Mouse (Mus musculus) thymus, adult 2 months (tissue): ENCODE results near the gene Gal3st2. TPM values are rescaled to one million over a fixed set of nuclear protein-coding genes. Genes with fewer than 3 reads are reported as not detected.
"Not testable (repeated sequence)": the region's sequence is repeated elsewhere in the genome, so short reads cannot be mapped to it uniquely, and the experiment has no call there.

Source experiments
- DNase-seq: peaks from one replicate; pipeline ENCODE4 v3.0.0; 2021
- H3K27ac ChIP-seq: fragments of 200-500 bp; 2 replicates; pipeline ENCODE4 v1.5.1; 2012; ENCODE audit warnings: low read length, control low read depth; ENCODE audit not compliant: control insufficient read depth, insufficient read depth
- H3K27me3 ChIP-seq: fragments of 200-500 bp; 2 replicates; pipeline ENCODE4 v1.6.1; 2012; ENCODE audit warnings: mild to moderate bottlenecking, low read length, moderate library complexity, mixed read lengths; ENCODE audit not compliant: control insufficient read depth, insufficient read depth
- H3K36me3 ChIP-seq: fragments of 200-500 bp; 2 replicates; pipeline ENCODE4 v1.6.1; 2012; ENCODE audit warnings: mild to moderate bottlenecking, low read length, moderate library complexity; ENCODE audit not compliant: control insufficient read depth, insufficient read depth
- H3K4me1 ChIP-seq: fragments of 200-500 bp; replicated peaks from 2 replicates; pipeline ENCODE4 v1.6.1; 2012; ENCODE audit warnings: low read length; ENCODE audit not compliant: control insufficient read depth, insufficient read depth
- H3K4me3 ChIP-seq: fragments of 200-500 bp; 2 replicates; pipeline ENCODE4 v1.5.1; 2012; ENCODE audit warnings: mild to moderate bottlenecking, low read length, control low read depth, moderate library complexity; ENCODE audit not compliant: control insufficient read depth, insufficient read depth
- CTCF ChIP-seq: fragments of 200-500 bp; IDR thresholded peaks from 2 replicates; pipeline ENCODE4 v1.5.1; 2012; ENCODE audit warnings: mild to moderate bottlenecking, control low read depth, low read length, moderate library complexity, borderline replicate concordance; ENCODE audit not compliant: control insufficient read depth, poor library complexity, insufficient read depth; ENCODE audit errors: extremely low read depth
- POLR2A ChIP-seq: fragments of 200-500 bp; IDR thresholded peaks from 2 replicates; pipeline ENCODE4 v1.6.1; 2012; ENCODE audit warnings: mild to moderate bottlenecking, low read length, control low read depth, moderate library complexity; ENCODE audit not compliant: control insufficient read depth, poor library complexity, insufficient read depth; ENCODE audit errors: extremely low read depth
- WGBS: fragments of 180-500 bp; shearing (Covaris S2); methylation state at CpG from one replicate; pipeline ENCODE4 v1.1.7; 2018; 5-methylcytosine and 5-hydroxymethylcytosine counted together
- polyA plus RNA-seq: library from polyadenylated mRNA; depleted of rRNA; stranded (reverse); fragments of >200 nt; gene quantifications from 2 replicates; pipeline ENCODE4 v1.2.3, GENCODE M21; 2012

Gal3st2 gene
- polyA plus RNA-seq, 1 experiment, result 2.6 TPM

DNA sequence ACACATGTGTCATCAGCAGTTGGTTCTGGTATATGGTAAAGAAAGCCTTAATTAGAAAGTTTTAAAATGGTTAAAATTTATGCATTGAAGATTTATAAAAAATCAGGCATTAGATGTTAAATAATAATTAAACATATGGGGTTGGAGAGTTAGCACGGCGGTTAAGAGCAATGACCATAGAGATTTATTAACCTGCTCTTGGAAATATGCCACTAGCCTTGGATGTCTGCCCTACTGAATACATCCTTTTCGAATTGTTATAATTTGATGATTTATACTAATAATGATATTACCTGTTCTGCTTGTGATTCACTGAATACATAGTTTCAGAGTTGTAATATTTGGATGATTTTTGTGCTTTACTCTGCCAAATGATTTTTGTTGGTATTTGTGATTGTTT lies 3.1 kb upstream of the Gal3st2 start:
- H3K27ac ChIP-seq, result no peak overlapping the region
- no peak for TF ChIP-seq CTCF
- TF ChIP-seq POLR2A, result no peak
- no peaks in the 10 kb centered on the region for H3K4me1 ChIP-seq
- no peak for DNase-seq
- no peaks in the 10 kb centered on the region for H3K36me3 ChIP-seq
- no peak overlapping the region for H3K4me3 ChIP-seq
- WGBS, result 92% methylated on average over 3 of the region's 3 CpGs
- no peaks in the 10 kb centered on the region for H3K27me3 ChIP-seq

DNA sequence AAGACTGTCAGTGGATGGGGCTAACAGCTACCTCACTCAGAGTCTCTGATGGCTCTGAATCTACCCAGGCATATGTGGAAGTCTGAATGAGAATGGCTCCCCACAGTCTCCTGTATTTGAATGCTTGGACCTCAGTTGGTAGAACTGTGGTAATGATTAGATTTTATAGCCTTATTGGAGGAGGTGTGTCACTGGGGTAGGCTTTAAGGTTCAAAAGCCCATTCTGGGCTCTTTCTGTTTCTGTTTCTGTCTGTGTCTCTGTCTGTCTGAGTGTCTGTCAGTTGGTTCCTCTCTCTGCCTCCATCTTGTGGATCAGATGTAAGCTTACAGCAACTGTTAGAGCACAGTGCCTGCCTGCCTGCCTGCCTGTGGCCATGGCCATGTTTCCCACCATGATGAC lies 1.5 kb upstream of the Gal3st2 start:
- no peak overlapping the region for H3K4me3 ChIP-seq
- no peak for DNase-seq
- no peaks in the 10 kb centered on the region for H3K4me1 ChIP-seq
- H3K27ac ChIP-seq, result no peak overlapping the region
- TF ChIP-seq CTCF (no peak), POLR2A (no peak)
- no peaks in the 10 kb centered on the region for H3K27me3 ChIP-seq
- H3K36me3 ChIP-seq, result no peaks in the 10 kb centered on the region

DNA sequence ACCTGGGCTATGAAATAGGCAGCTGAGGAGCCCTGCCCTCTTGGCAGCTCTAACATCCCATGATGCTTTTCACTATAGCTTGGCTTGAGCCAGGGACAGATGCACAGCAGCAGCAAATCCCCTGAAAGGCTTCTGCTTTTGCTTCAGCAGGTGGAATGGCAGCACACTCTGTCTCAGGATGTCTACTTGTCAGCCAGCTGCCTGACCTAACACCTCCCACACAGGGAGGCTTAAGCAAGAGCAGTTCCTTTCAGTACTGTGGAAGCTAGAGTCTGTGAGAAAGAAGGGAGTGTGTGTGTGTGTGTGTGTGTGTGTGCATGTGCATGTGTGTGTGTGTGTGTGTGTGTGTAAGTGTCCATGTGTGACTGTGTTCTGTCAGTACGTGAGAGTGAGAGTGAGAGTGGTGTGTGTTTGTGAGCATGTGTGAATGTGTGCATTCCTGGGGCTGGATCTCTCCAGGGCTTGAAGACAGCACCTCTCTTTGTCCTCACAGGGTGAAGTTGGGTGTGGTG lies 10.5 kb downstream of the Gal3st2 start:
- H3K4me3 ChIP-seq, H3K27ac ChIP-seq, DNase-seq, H3K4me1 ChIP-seq, H3K27me3 ChIP-seq, H3K36me3 ChIP-seq: not testable (repeated sequence)
- WGBS, result 63% methylated on average over 1 of the region's 1 CpGs

DNA sequence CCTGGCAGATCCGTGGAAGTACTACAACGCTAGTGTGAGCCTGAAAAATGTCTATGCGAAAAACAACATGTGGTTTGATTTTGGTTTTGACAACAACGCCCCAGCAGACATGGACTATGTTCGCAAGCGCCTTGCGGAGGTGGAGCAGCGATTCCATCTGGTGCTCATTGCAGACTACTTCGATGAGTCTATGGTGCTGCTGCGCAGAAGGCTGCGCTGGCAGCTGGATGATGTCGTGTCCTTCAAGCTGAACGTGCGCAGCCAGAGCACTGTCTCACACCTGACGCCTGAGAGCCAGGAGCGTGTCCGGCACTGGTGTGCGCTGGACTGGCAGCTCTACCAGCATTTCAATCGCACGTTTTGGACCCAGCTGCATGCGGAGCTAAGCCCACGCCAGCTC lies 13.3 kb downstream of the Gal3st2 start:
- not testable (repeated sequence) for H3K27me3 ChIP-seq, H3K4me1 ChIP-seq, H3K27ac ChIP-seq, H3K36me3 ChIP-seq, DNase-seq, H3K4me3 ChIP-seq
- WGBS, result 96% methylated on average over 17 of the region's 22 CpGs

DNA sequence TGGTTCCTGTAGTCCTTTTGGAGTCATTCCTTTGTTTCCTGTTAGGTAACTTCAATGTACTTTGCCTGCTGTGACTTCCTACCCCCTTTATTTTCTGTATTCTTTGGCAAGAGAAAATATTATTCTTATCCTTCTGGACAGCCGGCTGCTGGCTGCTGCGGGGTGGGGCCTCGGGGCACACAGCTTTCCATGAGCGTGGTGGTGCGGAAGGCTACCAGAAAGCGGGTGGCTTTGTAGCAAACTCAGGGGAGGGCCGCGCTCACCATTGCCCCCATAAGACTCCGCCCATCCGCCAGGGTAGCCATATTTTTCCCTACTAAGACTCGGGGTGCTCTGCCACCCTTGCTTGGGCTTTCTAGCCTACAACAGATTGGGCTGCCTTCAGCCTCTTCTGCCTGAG lies 20.7 kb downstream of the Gal3st2 start:
- not testable (repeated sequence) for H3K27ac ChIP-seq, H3K36me3 ChIP-seq, H3K27me3 ChIP-seq, H3K4me3 ChIP-seq, DNase-seq, H3K4me1 ChIP-seq
- no CpG with 5 or more reads among the region's 11 CpGs for WGBS

DNA sequence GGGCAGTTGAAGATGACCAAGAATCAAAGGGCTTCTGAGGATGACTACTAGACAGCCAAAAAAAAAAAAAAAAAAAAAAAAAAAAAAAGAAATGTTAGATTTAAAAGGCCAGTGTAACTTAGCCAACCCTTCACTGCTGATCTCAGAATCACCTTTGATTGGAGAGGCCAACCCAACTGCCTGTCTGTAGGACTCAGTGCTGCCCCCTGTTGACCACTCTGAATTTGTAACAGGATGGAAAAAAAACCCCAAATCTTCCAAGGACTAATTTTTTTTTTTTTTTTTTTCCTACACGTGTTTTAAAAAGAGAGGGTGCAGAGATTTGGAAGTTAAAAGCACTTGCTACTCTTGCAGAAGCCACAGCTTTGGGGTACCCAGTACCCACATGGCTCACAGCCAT lies 29.8 kb downstream of the Gal3st2 start:
- H3K36me3 ChIP-seq, H3K4me3 ChIP-seq, H3K4me1 ChIP-seq, H3K27me3 ChIP-seq, H3K27ac ChIP-seq, DNase-seq: not testable (repeated sequence)
- WGBS, result 73% methylated on average over 1 of the region's 1 CpGs

DNA sequence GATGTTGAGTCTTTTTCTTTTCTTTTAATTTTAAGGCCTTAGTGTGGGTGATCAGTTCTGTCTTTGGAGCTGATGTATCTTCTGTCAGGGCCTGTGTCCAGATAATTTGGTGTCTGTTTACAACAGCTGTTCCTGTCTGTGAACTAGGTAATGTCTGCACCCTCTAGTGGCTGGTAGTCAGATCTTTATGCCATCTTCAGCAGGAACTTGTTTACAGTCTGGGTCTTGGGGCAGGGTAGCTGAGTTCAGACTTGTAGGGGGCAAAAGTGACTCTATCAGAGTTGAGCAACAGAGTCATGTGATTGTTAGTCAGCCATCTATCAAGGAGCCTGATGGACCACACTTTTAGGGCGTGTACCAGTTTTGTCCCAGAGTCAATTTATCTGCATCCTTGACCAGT lies 36.3 kb downstream of the Gal3st2 start:
- DNase-seq, H3K4me1 ChIP-seq, H3K27me3 ChIP-seq, H3K36me3 ChIP-seq, H3K27ac ChIP-seq, H3K4me3 ChIP-seq: not testable (repeated sequence)
- WGBS, result no CpG with 5 or more reads among the region's 1 CpGs

DNA sequence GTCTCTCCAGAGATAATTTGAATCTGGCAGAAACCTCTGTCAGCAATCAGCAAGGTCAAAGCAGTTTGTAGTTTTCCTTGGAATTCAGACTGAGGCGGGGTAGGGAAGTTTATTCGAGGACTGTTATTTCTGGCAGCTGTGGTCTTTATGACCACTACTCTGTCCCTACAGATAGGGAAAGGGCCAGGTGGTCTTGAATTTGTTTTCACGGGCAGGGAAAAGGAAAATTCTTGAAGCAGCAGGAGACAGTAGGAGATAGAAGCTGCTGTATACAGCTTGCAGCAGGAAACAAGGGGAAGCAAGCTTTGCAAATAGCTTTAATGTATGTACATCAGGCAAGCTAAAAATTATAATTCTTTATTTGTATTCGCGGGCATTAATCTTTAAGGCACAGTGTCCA lies 40.2 kb downstream of the Gal3st2 start:
- WGBS, result 90% methylated on average over 5 of the region's 5 CpGs
- not testable (repeated sequence) for H3K27ac ChIP-seq, DNase-seq, H3K4me3 ChIP-seq, H3K36me3 ChIP-seq, H3K4me1 ChIP-seq, H3K27me3 ChIP-seq

DNA sequence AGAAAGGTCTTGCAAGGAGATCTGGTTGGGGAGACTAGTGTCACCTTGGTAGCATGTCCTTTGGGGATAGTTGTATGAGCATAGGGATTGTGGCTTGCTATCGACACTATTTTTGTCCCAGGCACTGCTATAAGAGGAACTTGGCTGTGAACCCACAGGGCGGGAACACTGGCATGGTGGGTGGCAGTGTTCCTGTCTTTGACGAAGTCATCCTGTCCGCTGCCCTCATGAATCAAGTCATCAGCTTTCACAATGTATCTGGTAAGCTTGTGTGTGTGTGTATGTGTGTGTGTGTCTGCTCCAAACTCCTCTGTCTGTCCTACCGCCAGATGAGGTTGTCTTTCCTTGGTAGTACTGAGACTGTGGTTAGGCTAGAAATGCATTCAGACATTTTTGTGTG lies 45.6 kb downstream of the Gal3st2 start:
- H3K36me3 ChIP-seq, DNase-seq, H3K27ac ChIP-seq, H3K4me3 ChIP-seq, H3K27me3 ChIP-seq, H3K4me1 ChIP-seq: not testable (repeated sequence)
- WGBS, result 36% methylated on average over 3 of the region's 5 CpGs

DNA sequence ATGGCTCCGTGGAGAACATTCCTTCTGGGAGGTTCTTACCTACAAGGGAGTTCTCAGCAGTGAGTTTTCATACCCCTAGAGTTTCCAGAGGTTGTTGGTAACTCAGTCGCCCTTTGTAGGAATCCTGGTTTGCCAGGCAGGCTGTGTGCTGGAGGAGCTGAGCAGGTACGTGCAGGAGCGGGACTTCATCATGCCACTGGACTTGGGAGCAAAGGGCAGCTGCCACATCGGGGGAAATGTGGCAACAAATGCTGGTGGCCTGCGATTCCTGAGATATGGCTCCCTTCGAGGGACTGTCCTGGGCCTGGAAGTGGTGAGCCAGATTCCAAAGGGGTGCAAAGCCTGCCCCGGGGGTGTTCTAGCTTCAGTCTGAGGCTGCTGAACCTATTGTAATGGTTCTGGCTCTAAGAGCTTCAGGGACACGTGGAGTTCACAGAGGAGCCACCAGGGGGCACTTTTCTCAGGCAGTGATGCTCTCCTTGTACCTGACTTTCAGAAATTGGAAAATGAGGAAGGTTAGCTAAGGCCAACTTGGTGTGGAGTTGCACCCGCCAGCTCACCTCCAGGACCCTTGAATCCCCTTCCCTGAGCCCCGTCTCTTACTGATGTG lies 48.0 kb downstream of the Gal3st2 start:
- WGBS, result no CpG with 5 or more reads among the region's 11 CpGs
- not testable (repeated sequence) for H3K36me3 ChIP-seq, DNase-seq, H3K27me3 ChIP-seq, H3K4me3 ChIP-seq, H3K27ac ChIP-seq, H3K4me1 ChIP-seq

DNA sequence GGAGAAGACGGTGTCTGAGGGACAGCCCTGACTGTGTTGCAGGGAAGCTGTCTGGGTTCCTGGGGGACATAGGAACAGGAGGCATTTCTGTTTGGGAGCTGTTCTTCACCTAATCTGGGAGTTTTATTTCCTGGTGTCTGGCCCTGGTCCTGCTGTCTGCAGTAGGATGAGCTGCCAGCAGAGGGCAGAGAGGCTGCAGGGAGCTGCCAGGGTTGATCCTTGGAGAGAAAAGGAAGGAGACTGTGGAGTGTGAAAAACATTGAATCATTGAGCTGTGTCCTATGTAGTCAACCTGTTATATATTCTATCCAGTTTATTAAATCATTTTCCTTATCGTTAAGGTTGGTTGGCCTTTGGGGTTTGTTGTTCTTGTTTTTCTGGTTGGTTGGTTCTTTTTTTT lies 50.8 kb downstream of the Gal3st2 start:
- H3K4me1 ChIP-seq, H3K36me3 ChIP-seq, DNase-seq, H3K27me3 ChIP-seq, H3K27ac ChIP-seq, H3K4me3 ChIP-seq: not testable (repeated sequence)
- no CpG with 5 or more reads among the region's 2 CpGs for WGBS
